Mouse (Mus musculus): ENCODE measurements around the gene Angptl6.

DNA sequence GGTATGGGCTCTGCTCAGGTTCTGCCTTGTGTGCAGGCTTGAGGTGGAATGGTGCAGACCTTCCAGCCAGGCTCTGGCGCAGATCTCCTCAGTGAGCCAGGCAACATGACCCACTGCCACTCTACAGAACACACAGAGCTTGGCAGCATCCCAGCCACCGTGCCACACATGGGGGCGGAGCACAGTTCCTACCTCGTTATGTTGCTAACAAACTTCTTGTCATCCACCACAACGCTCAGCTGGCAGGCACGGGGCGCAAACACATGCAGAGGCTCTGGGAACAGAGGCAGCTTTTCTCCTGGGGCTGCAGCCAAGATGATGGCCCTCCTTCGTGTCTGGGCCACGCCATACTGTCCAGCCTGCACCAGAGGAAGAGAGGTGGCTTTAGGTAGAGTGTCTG is 30.4 kb upstream of the Angptl6 start:
- TF ChIP-seq CTCF (IDR thresholded peaks at IDR 0.05; ENCODE audit: extremely low read depth, insufficient read depth, insufficient read length, insufficient replicate concordance) (no peak), POLR2A (IDR thresholded peaks at IDR 0.05; ENCODE audit: low read depth, low read length) (no peak)
